Mouse (Mus musculus): Measurements from ENCODE around the gene Dhx33.

DNA sequence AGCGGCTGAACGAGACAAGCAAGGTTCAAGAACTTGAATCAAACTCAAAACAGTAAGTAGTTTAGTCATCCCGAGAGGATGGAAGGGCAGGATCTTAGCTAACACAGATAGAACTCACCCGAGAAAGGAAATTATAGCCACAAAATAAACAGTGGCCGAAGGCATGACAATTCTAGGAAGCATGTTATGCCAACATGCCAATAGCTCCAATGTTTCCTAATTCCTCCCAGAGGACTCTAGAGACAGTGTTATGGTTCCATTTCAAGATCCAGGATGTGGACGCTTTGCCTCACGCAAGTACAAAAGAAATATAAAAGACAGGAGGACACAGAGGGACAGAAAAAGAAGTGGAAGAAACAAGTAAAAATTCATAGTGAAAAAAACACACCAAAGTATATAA, 3.6 kb upstream of the Dhx33 start:
- TF ChIP-seq CTCF (IDR thresholded peaks at IDR 0.05; ENCODE audit: low read depth): no peak
- TF ChIP-seq EP300 (IDR thresholded peaks at IDR 0.05; ENCODE audit: low read depth): no peak
